Mouse (Mus musculus): ENCODE measurements around the gene Srsf11. TPM values are rescaled to one million over a fixed set of nuclear protein-coding genes. Genes with fewer than 3 reads are reported as not detected.

Gene Srsf11
- polyA plus RNA-seq, 1 experiment from 2014 or later, result 232 TPM

Other genes with a start within 250 kb of the Srsf11 start
- 5.2 and 5.5 TPM in 2 replicates for gene Cth, start 111.6 kb downstream of the Srsf11 start, polyA plus RNA-seq (2014; fragmentation: Nextera tagmentation; extraction: Ambion mirVana)
- 16.7 and 22.3 TPM in 2 replicates for gene Ankrd13c, start 89.4 kb downstream of the Srsf11 start, polyA plus RNA-seq (2014; fragmentation: Nextera tagmentation; extraction: Ambion mirVana)
- gene Lrrc40, start within 50 bp of the Srsf11 start, polyA plus RNA-seq (2014; fragmentation: Nextera tagmentation; extraction: Ambion mirVana), result 65.8 TPM in 2 replicates

All from forebrain, embryonic 14.5 days (tissue).